Mouse (Mus musculus): ENCODE data around the gene Lamp3. TPM values are rescaled to one million over a fixed set of nuclear protein-coding genes. Genes with fewer than 3 reads are reported as not detected.
"Not testable (repeated sequence)": the region's sequence is repeated elsewhere in the genome, so short reads cannot be mapped to it uniquely, and the experiment has no call there.

Gene Lamp3
- 0.08 TPM in 1 of 2 replicates, not detected in the other for polyA plus RNA-seq (2014; fragmentation: Nextera tagmentation; extraction: Ambion mirVana)

DNA sequence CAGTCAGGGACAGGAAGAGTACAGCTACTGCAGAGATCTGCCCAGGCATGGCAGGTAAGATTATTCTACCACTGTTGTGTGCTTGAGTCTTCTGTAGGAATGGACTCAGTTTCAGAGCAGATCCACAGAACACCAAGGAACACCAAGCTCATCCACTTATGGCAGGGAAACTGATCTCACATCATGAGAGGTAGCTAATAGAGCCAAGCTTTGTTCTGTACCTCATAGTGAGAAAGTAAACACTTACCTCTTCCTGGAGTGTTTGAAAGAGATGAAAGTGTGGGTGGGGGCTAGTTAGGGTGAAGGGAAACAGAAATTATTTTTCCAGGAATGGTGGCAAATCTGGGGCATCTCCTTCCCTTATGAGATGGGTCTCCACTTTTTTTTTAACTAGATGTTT is at the start of gene Lamp3:
TSS of gene Lamp3 (minus strand) at position 160 of the 400 bp plus-strand sequence.
- DNase-seq (ENCODE audit: low spot score) = no peak

DNA sequence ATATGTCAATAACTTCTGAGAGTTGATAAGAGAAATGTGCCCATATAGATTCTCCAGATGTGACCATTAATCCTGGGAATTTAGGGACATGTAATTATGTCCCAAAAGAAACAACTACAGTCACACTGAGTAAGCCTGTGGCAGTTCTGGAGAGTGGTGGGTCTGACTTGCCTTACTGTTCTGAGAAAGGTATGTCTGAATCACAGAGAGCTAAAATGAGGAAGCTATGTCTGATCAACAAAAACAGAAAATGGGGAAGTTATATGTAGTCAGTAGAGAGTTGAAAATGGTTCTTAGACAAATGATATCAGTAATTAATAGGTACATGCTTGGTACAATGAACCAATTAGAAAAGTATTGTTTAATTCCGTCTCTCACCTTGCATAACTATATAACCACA is 26.7 kb upstream of the Lamp3 start:
- Histone ChIP-seq H3K27ac (ENCODE audit: low read depth, low read length) (no peak overlapping the region), H3K9ac (ENCODE audit: low read depth, low read length) (no peak overlapping the region), H3K4me1 (replicated peaks; ENCODE audit: control insufficient read depth, insufficient read depth, low read length) (no peaks in the 10 kb centered on the region), H3K4me2 (replicated peaks; ENCODE audit: low read depth, low read length) (no peak overlapping the region), H3K4me3 (ENCODE audit: low read depth, low read length) (no peak overlapping the region), H3K9me3 (ENCODE audit: control insufficient read depth, low read length) (no peaks in the 10 kb centered on the region), H3K36me3 (ENCODE audit: control insufficient read depth, insufficient read depth, low read length) (no peaks in the 10 kb centered on the region), H3K27me3 (ENCODE audit: control insufficient read depth, insufficient read depth, low read length) (no peaks in the 10 kb centered on the region)
- DNase-seq (ENCODE audit: low spot score) (no peak), ATAC-seq (ENCODE audit: low FRiP score) (no peak)
- 87% methylated on average over 1 of the region's 1 CpGs for WGBS

More for the DNA sequence above, at the start of gene Lamp3:
- ATAC-seq (ENCODE audit: low FRiP score) = no peak
- no peak within 1 kb of the TSS for H3K27ac ChIP-seq (ENCODE audit: low read depth, low read length)
- H3K27me3 ChIP-seq (ENCODE audit: control insufficient read depth, insufficient read depth, low read length) = no peaks in the 10 kb centered on the region
- H3K4me3 ChIP-seq (ENCODE audit: low read depth, low read length) = no peak within 1 kb of the TSS
- no peak within 1 kb of the TSS for H3K9ac ChIP-seq (ENCODE audit: low read depth, low read length)
- no peaks in the 10 kb centered on the region for H3K4me1 ChIP-seq (replicated peaks; ENCODE audit: control insufficient read depth, insufficient read depth, low read length)
- H3K4me2 ChIP-seq (replicated peaks; ENCODE audit: low read depth, low read length) = no peak within 1 kb of the TSS
- H3K36me3 ChIP-seq (ENCODE audit: control insufficient read depth, insufficient read depth, low read length) = no peaks in the 10 kb centered on the region
- no peaks in the 10 kb centered on the region for H3K9me3 ChIP-seq (ENCODE audit: control insufficient read depth, low read length)

DNA sequence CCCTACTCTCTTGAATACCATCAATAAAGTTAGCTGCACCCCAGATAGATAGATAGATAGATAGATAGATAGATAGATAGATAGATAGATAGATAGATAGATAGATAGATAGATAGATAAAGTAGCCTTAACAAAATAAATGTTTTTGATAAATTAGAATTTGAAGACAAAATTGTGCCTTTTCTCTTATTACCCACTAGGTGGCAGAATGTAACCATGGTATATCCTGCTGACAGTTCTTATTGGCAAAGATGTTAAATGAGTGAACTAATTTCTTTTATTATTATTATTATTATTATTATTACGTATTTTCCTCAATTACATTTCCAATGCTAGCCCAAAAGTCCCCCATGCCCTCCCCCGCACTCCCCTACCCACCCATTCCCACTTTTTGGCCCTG is 18.0 kb upstream of the Lamp3 start:
- not testable (repeated sequence) for H3K27ac ChIP-seq (ENCODE audit: low read depth, low read length); H3K4me3 ChIP-seq (ENCODE audit: low read depth, low read length); H3K9ac ChIP-seq (ENCODE audit: low read depth, low read length); ATAC-seq (ENCODE audit: low FRiP score); DNase-seq (ENCODE audit: low spot score); H3K4me2 ChIP-seq (replicated peaks; ENCODE audit: low read depth, low read length); H3K9me3 ChIP-seq (ENCODE audit: control insufficient read depth, low read length); H3K27me3 ChIP-seq (ENCODE audit: control insufficient read depth, insufficient read depth, low read length); H3K4me1 ChIP-seq (replicated peaks; ENCODE audit: control insufficient read depth, insufficient read depth, low read length); H3K36me3 ChIP-seq (ENCODE audit: control insufficient read depth, insufficient read depth, low read length)
- 38% methylated on average over 2 of the region's 2 CpGs for WGBS

DNA sequence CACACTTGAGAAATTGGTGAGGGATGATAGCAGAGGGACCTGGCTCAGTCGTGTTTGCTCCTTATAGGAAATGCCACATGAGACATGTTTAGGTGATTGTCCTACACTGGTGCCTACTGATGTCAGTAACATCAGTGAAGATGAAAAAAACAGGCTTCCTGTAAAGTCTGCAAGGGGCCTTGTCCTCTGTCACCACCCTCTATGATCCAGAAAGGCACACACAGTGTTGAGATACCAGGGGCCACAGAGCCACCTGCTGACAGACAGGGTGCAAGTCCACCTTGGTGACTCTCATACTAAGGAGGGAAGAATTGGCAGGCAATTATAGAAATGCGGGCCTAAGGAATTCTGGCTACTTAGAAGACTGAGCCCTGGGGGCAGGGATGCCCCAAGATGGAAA is 14.8 kb upstream of the Lamp3 start:
- Histone ChIP-seq H3K27ac (ENCODE audit: low read depth, low read length) (no peak overlapping the region), H3K4me1 (replicated peaks; ENCODE audit: control insufficient read depth, insufficient read depth, low read length) (no peaks in the 10 kb centered on the region), H3K9ac (ENCODE audit: low read depth, low read length) (no peak overlapping the region), H3K9me3 (ENCODE audit: control insufficient read depth, low read length) (no peaks in the 10 kb centered on the region), H3K4me3 (ENCODE audit: low read depth, low read length) (no peak overlapping the region), H3K36me3 (ENCODE audit: control insufficient read depth, insufficient read depth, low read length) (no peaks in the 10 kb centered on the region), H3K4me2 (replicated peaks; ENCODE audit: low read depth, low read length) (no peak overlapping the region), H3K27me3 (ENCODE audit: control insufficient read depth, insufficient read depth, low read length) (no peaks in the 10 kb centered on the region)
- DNase-seq (ENCODE audit: low spot score) (no peak), ATAC-seq (ENCODE audit: low FRiP score) (no peak)
- WGBS = 65% methylated on average over 2 of the region's 2 CpGs

GRCm38 (mm10) chr16:19707381-19707780 is 1.2 kb upstream of the Lamp3 start:
- ATAC-seq (ENCODE audit: low FRiP score) (no peak), DNase-seq (ENCODE audit: low spot score) (no peak)
- Histone ChIP-seq H3K27ac (ENCODE audit: low read depth, low read length) (no peak overlapping the region), H3K9ac (ENCODE audit: low read depth, low read length) (no peak overlapping the region), H3K9me3 (ENCODE audit: control insufficient read depth, low read length) (no peaks in the 10 kb centered on the region), H3K27me3 (ENCODE audit: control insufficient read depth, insufficient read depth, low read length) (no peaks in the 10 kb centered on the region), H3K4me3 (ENCODE audit: low read depth, low read length) (no peak overlapping the region), H3K4me1 (replicated peaks; ENCODE audit: control insufficient read depth, insufficient read depth, low read length) (no peaks in the 10 kb centered on the region), H3K4me2 (replicated peaks; ENCODE audit: low read depth, low read length) (no peak overlapping the region), H3K36me3 (ENCODE audit: control insufficient read depth, insufficient read depth, low read length) (no peaks in the 10 kb centered on the region)
- 83% methylated on average over 1 of the region's 1 CpGs for WGBS

GRCm38 (mm10) chr16:19699207-19699606 is 7.0 kb downstream of the Lamp3 start:
- ATAC-seq (ENCODE audit: low FRiP score) (no peak), DNase-seq (ENCODE audit: low spot score) (no peak)
- no peak overlapping the region for H3K9ac ChIP-seq (ENCODE audit: low read depth, low read length)
- H3K4me3 ChIP-seq (ENCODE audit: low read depth, low read length) = no peak overlapping the region
- H3K27ac ChIP-seq (ENCODE audit: low read depth, low read length) = no peak overlapping the region
- H3K4me2 ChIP-seq (replicated peaks; ENCODE audit: low read depth, low read length) = no peak overlapping the region
- H3K27me3 ChIP-seq (ENCODE audit: control insufficient read depth, insufficient read depth, low read length) = no peaks in the 10 kb centered on the region
- no peaks in the 10 kb centered on the region for H3K36me3 ChIP-seq (ENCODE audit: control insufficient read depth, insufficient read depth, low read length)
- H3K9me3 ChIP-seq (ENCODE audit: control insufficient read depth, low read length) = no peaks in the 10 kb centered on the region
- no peaks in the 10 kb centered on the region for H3K4me1 ChIP-seq (replicated peaks; ENCODE audit: control insufficient read depth, insufficient read depth, low read length)

GRCm38 (mm10) chr16:19670768-19671357 is 35.3 kb downstream of the Lamp3 start:
- H3K27ac ChIP-seq (ENCODE audit: low read depth, low read length) = no peak overlapping the region
- H3K36me3 ChIP-seq (ENCODE audit: control insufficient read depth, insufficient read depth, low read length) = no peaks in the 10 kb centered on the region
- H3K4me3 ChIP-seq (ENCODE audit: low read depth, low read length) = no peak overlapping the region
- H3K9ac ChIP-seq (ENCODE audit: low read depth, low read length) = no peak overlapping the region
- ATAC-seq (ENCODE audit: low FRiP score) (no peak), DNase-seq (ENCODE audit: low spot score) (no peak)
- H3K27me3 ChIP-seq (ENCODE audit: control insufficient read depth, insufficient read depth, low read length) = no peaks in the 10 kb centered on the region
- no peaks in the 10 kb centered on the region for H3K9me3 ChIP-seq (ENCODE audit: control insufficient read depth, low read length)
- 89% methylated on average over 2 of the region's 2 CpGs for WGBS
- H3K4me2 ChIP-seq (replicated peaks; ENCODE audit: low read depth, low read length) = no peak overlapping the region
- H3K4me1 ChIP-seq (replicated peaks; ENCODE audit: control insufficient read depth, insufficient read depth, low read length) = no peaks in the 10 kb centered on the region

DNA sequence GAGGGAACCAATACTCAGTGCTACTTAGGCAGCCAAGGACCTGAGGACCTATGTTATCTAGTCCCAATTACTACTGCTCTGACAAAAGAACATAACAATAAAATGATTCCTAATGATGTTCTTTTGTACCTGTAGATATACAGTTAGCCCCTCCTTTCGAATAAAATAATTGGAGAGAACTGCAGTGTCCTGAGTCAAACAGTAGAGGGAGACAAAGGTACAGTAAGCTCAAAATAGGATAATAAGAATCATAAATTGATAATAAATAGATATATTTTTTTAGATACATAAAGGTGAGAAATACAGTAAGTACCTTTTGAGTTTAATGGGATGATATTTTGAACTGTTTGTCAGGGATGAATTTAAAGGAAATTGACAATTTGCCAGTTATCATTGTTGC is 39.9 kb downstream of the Lamp3 start:
- DNase-seq (ENCODE audit: low spot score) (no peak), ATAC-seq (ENCODE audit: low FRiP score) (no peak)
- H3K27ac ChIP-seq (ENCODE audit: low read depth, low read length) = no peak overlapping the region
- H3K4me3 ChIP-seq (ENCODE audit: low read depth, low read length) = no peak overlapping the region
- H3K9me3 ChIP-seq (ENCODE audit: control insufficient read depth, low read length) = no peaks in the 10 kb centered on the region
- no peak overlapping the region for H3K9ac ChIP-seq (ENCODE audit: low read depth, low read length)
- no peaks in the 10 kb centered on the region for H3K36me3 ChIP-seq (ENCODE audit: control insufficient read depth, insufficient read depth, low read length)
- no peaks in the 10 kb centered on the region for H3K4me1 ChIP-seq (replicated peaks; ENCODE audit: control insufficient read depth, insufficient read depth, low read length)
- H3K27me3 ChIP-seq (ENCODE audit: control insufficient read depth, insufficient read depth, low read length) = no peaks in the 10 kb centered on the region
- WGBS = 53% methylated on average over 1 of the region's 1 CpGs
- H3K4me2 ChIP-seq (replicated peaks; ENCODE audit: low read depth, low read length) = no peak overlapping the region

DNA sequence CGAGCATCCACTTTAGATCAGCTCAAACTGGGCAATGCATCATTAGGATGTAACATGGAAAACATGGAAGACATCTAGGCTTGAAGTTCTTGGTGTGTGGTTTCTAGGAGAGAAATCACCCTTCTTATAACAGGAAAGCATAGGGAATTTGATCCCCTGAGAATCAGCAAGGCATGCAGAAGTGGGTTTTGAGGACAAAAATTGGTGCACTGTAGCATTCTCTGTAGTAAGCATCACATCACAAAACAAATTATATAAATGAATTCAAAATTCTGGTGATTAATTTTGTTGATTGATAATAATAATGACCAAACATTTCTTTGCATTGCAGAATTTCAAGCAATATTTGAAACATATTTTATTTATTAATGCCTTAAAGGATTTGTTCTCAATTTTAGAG is 76.4 kb downstream of the Lamp3 start, which contains the start of gene Olfr171:
TSS of gene Olfr171 (minus strand) at position 101 of the 400 bp plus-strand sequence.
- H3K9ac ChIP-seq (ENCODE audit: low read depth, low read length) = no peak within 1 kb of the TSS
- ATAC-seq (ENCODE audit: low FRiP score) = no peak
- no peaks in the 10 kb centered on the region for H3K4me1 ChIP-seq (replicated peaks; ENCODE audit: control insufficient read depth, insufficient read depth, low read length)
- H3K27ac ChIP-seq (ENCODE audit: low read depth, low read length) = no peak within 1 kb of the TSS
- no peak within 1 kb of the TSS for H3K4me3 ChIP-seq (ENCODE audit: low read depth, low read length)
- H3K36me3 ChIP-seq (ENCODE audit: control insufficient read depth, insufficient read depth, low read length) = no peaks in the 10 kb centered on the region
- 77% methylated on average over 1 of the region's 1 CpGs for WGBS
- H3K4me2 ChIP-seq (replicated peaks; ENCODE audit: low read depth, low read length) = no peak within 1 kb of the TSS
- no peak for DNase-seq (ENCODE audit: low spot score)
- H3K9me3 ChIP-seq (ENCODE audit: control insufficient read depth, low read length) = no peaks in the 10 kb centered on the region
- H3K27me3 ChIP-seq (ENCODE audit: control insufficient read depth, insufficient read depth, low read length) = no peaks in the 10 kb centered on the region

All from hindbrain, embryonic 11.5 days (tissue).